Mouse (Mus musculus) bone marrow, adult 2 months (tissue): ENCODE measurements at regions not wholly inside any gene's neighbourhood (a gene's known extent, or its start where the extent isn't known, plus 50 kb on each side); places are given as distances from the start of the nearest gene placed in this dataset.

Experiments
- H3K27ac ChIP-seq: fragments of 200-500 bp; 2 replicates; pipeline ENCODE4 v1.5.1; 2012; ENCODE audit warnings: low read depth, mild to moderate bottlenecking, control low read depth, inconsistent platforms, low read length; ENCODE audit not compliant: control insufficient read depth, poor library complexity, insufficient read depth
- H3K4me1 ChIP-seq: fragments of 200-500 bp; 2 replicates; pipeline ENCODE4 v1.6.1; 2011; ENCODE audit warnings: low read length; ENCODE audit not compliant: control insufficient read depth, insufficient read depth
- H3K4me3 ChIP-seq: fragments of 200-500 bp; replicated peaks from 2 replicates; pipeline ENCODE3; 2011; ENCODE audit warnings: mild to moderate bottlenecking, low read depth, low read length, control low read depth; ENCODE audit not compliant: control insufficient read depth
- CTCF ChIP-seq: fragments of 200-500 bp; IDR thresholded peaks from 2 replicates; pipeline ENCODE4 v1.5.1; 2011; ENCODE audit warnings: low read length, control low read depth; ENCODE audit not compliant: control insufficient read depth, insufficient read depth
- POLR2A ChIP-seq: fragments of 200-500 bp; IDR thresholded peaks from 2 replicates; pipeline ENCODE4 v1.6.1; 2011; ENCODE audit warnings: low read depth, mild to moderate bottlenecking, control low read depth, low read length, borderline replicate concordance; ENCODE audit not compliant: control insufficient read depth
- WGBS: fragments of 180-500 bp; shearing (Covaris S2); methylation state at CpG from one replicate; pipeline ENCODE4 v1.1.7; 2018; 5-methylcytosine and 5-hydroxymethylcytosine counted together

DNA sequence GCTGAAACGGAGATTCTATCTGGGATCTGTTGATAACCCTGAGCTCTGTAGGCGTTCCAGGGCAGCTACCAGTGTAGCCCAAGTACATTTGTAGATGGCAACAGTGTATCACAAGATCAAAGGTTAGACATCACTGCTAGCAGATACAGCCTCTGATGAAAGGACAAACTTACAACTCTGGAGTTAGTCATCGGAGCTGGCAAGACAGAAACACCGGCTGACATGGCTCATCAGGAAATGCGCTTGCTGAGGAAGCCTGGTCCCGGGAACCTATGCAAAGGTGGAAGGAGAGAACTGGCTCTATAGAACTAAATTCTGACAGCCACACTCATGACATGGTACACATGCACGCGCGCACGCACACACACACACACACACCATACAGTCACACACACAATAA is 300.5 kb downstream of the Tns1 start:
- no peak overlapping the region for H3K27ac ChIP-seq
- H3K4me3 ChIP-seq = no peak overlapping the region
- WGBS = 81% methylated on average over 10 of the region's 10 CpGs
- no peaks in the 10 kb centered on the region for H3K4me1 ChIP-seq
- no peak for TF ChIP-seq POLR2A
- TF ChIP-seq CTCF = no peak

DNA sequence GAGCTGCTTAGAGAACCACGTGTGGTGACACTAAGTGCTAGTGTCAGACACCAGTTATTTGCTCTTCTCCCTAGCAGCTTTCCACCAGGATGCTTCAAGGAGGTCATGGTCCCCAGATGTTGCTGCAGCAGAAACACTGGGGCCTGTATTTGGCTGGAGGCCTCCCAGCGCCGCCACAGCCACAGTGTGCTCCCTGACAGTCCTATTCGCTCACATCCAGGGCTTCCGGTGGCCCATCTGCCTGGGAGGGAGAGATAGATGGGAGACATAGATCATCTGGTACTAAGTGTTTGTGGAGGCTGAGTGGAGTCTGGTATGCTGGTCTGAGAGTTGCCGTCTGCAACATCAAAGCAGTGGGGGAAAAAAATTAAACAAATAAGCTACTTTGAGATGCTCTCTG is 301.6 kb downstream of the Tns1 start:
- Histone ChIP-seq H3K4me3 (no peak overlapping the region), H3K4me1 (no peaks in the 10 kb centered on the region), H3K27ac (no peak overlapping the region)
- 76% methylated on average over 6 of the region's 6 CpGs for WGBS
- TF ChIP-seq POLR2A (no peak), CTCF (no peak)

DNA sequence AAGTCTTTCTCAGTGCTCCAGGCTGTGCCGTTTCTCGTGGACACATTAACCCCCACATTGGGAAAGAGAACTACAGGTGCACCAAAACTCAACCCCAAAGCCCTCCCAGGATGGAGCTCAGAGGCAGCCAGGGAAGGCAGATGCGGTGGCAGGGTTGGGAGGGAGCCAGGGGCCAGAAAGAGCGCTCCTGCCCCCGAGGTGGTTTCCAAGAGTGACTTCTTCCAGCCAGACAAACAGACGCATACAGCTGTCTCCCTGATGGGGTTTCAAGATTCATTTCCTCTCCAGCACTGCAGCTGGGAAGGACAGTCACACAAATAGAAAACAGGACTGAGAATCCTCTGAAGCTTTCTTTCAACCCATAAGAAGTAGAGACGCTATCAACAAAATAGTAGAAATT is 303.5 kb downstream of the Tns1 start:
- H3K4me3 ChIP-seq = no peak overlapping the region
- H3K4me1 ChIP-seq = no peaks in the 10 kb centered on the region
- no peak overlapping the region for H3K27ac ChIP-seq
- TF ChIP-seq CTCF = no peak
- no peak for TF ChIP-seq POLR2A
- 70% methylated on average over 7 of the region's 7 CpGs for WGBS

DNA sequence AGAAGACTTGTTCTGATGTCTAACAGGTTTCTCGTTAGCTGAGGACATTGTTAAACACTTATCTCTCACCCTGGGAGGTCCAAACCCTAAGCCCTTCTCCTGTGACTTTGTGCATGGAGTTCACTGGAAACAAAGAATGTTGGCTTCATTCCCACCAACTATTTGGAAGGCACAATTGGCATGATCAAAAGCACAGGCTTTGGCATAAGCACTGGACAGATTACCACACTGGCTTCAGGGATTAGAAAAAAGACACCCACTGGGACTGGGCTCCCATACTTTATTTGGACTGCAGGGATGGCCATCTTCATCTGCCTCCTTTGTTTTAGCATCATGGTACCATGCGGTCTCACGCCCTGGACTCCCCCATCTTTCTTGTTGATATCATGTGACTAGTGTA is 317.0 kb downstream of the Tns1 start:
- TF ChIP-seq CTCF = no peak
- no peak for TF ChIP-seq POLR2A
- H3K4me1 ChIP-seq = no peaks in the 10 kb centered on the region
- WGBS = 80% methylated on average over 3 of the region's 3 CpGs
- H3K27ac ChIP-seq = no peak overlapping the region
- H3K4me3 ChIP-seq = no peak overlapping the region

DNA sequence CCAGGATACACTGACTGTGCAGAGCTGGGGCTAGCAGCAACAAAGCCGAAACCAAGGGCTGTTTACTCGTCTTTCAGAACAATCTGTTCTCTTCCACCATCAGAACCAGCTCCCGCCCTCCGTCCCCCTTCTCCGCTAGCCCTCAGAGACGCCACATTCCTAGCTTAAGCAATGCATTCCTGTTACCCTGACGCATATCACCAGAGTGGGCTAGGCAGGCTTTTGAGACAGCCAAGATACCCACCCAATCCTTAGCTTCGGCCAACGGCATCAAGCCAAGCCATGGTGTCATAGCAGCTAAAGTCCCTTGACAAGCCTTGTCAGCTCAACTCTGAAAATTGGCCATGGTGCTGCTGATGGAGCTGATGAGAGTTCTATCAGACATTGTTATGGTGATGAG is 319.1 kb downstream of the Tns1 start:
- TF ChIP-seq CTCF (no peak), POLR2A (no peak)

DNA sequence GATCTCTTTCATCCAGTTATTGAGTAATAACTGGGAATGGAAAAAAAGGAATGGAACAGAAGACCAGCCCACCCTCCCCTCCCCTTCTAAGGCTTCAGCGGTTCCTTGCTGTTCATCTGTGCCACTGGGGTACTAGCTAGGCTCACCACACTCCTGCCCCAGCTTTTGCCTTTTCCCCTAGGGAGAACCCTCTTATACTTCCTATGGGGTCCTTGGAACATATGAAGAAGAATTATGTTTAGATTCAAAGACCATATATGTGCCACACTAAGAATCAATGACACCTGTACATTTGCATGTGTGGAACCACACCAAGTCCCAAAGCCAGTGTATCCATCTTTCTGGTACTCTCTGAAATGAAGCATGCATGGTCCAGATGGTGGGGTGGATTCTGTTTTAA is 324.3 kb downstream of the Tns1 start:
- 68% methylated on average over 1 of the region's 1 CpGs for WGBS
- no peaks in the 10 kb centered on the region for H3K4me1 ChIP-seq
- TF ChIP-seq POLR2A (no peak), CTCF (no peak)
- no peak overlapping the region for H3K27ac ChIP-seq
- no peak overlapping the region for H3K4me3 ChIP-seq

More for the DNA sequence above, 319.1 kb downstream of the Tns1 start:
- H3K27ac ChIP-seq = no peak overlapping the region
- H3K4me3 ChIP-seq = no peak overlapping the region
- WGBS = 85% methylated on average over 9 of the region's 9 CpGs
- H3K4me1 ChIP-seq = no peaks in the 10 kb centered on the region

DNA sequence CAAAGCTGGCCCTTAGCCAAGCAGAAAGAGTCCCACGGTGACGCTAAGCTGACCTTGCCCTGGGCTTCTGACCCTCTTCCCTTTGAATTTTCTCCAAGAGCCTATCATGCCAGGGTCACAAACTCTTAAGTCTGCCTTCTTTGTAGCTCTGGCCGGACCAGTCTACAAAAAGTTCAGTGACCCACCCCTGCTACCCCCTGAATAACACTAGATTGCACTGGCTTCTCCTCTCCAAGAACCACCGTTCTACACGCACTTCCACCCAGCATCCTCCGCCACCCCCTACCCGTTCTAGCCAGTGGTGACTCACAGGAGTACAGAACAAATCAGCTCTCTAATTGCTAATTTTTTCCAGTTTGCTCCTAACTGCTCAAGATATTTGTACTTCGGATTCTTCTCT is 325.0 kb downstream of the Tns1 start:
- Histone ChIP-seq H3K27ac (no peak overlapping the region), H3K4me3 (no peak overlapping the region), H3K4me1 (no peaks in the 10 kb centered on the region)
- 72% methylated on average over 8 of the region's 8 CpGs for WGBS
- TF ChIP-seq POLR2A (no peak), CTCF (no peak)

DNA sequence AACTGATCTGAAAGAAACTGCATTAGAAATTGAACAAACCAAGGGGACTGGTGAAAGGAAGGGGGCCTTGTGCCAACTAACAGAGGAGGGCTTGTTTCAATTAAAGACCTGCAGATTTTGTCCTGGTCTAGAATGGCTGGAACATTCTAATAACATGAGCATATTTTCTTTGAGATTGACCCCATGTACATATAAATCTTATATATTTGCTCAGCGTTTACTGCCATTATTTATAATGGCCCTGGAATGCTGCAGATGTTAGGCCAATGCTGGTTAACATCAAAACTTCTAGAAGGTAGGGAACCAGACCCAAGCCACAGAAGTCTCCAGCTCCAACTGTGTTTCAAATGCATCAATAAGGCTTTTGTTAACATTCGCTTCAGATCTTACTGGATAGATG is 326.4 kb downstream of the Tns1 start:
- Histone ChIP-seq H3K4me3 (no peak overlapping the region), H3K4me1 (no peaks in the 10 kb centered on the region), H3K27ac (no peak overlapping the region)
- no peak for TF ChIP-seq CTCF
- TF ChIP-seq POLR2A = no peak
- 74% methylated on average over 2 of the region's 2 CpGs for WGBS

DNA sequence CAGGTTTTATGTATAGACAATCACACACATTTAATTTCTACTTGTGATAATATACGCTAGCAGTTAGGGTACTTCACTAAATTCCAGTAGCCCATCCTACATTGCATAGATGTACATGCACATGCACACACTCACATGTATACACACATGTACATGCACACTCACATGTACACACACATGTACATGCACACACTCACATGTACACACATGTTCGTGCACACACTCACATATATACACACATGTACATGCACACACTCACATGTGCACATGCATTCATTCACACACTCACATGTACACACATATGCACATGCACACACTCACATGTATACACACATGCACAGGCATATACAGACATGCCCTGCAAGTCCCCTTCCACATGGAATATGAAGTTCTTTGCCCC is 326.8 kb downstream of the Tns1 start:
- no peak for TF ChIP-seq POLR2A
- no peak for TF ChIP-seq CTCF
- 72% methylated on average over 2 of the region's 2 CpGs for WGBS
- Histone ChIP-seq H3K4me3 (no peak overlapping the region), H3K4me1 (no peaks in the 10 kb centered on the region), H3K27ac (no peak overlapping the region)

DNA sequence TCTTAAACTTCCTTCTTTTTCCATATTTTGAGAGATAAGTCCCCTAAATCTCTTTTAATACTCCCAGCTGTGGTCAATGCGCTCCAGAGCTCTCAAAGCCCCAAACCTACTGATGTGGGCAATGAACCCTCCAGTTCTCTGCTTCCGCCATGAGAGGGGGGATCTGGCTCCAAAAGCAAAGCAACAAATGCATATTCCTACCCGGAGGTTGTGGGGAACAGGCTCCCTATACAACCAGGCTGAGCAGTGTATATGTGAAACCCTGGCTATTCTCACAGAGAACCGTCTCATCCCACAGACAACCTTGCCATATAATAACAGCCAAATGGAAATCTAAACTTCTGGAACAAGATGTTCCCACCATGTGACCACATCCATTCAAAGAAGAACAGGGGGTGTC is 330.4 kb downstream of the Tns1 start:
- no peaks in the 10 kb centered on the region for H3K4me1 ChIP-seq
- 77% methylated on average over 4 of the region's 4 CpGs for WGBS
- TF ChIP-seq CTCF (no peak), POLR2A (no peak)

More for the DNA sequence above, 330.4 kb downstream of the Tns1 start:
- H3K4me3 ChIP-seq = no peak overlapping the region
- H3K27ac ChIP-seq = no peak overlapping the region
